Mouse (Mus musculus) heart, postnatal 36 days (tissue): ENCODE results near the gene Gm27021. TPM values are rescaled to one million over a fixed set of nuclear protein-coding genes. Genes with fewer than 3 reads are reported as not detected.
A peak's percentile ranks its signal among the peaks of the same experiment; 100 is the strongest.

Source experiments
- DNase-seq, 2 experiments: peaks; one replicate each; pipeline ENCODE4 v3.0.0; 2021 to 2022
- intact Hi-C: fragments of 180-260 bp; cut with DNase I; formaldehyde crosslinking; loops from one replicate; pipeline ENCODE4 v1.15.1; 2025
- total RNA-seq, 2 experiments: library from RNA; stranded (reverse); gene quantifications; 2 replicates each; pipeline ENCODE4 v1.2.3; 2021

Gene Gm27021
- total RNA-seq, 2 experiments from 2014 or later: 1.1 TPM; not detected in 1

DNA sequence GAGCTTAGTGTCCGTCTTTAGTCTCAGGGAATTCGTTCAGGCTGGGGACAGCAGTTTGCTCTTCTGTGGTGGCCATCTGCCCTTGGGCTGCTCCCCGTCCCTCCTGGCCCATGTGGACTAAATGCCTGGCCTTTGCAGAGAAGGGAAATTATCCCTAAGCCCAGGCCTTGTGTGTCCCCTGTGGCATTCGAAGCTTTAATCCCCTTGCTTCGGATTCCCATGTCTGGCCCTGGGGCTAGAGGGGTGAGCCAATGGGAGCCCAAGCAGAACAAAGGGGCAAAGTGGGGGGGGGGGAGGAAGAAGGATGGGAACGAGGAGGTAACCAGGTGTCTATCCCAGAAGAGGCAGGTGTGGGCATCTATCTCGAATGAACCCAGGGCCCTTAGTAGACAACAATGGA, 20.3 kb downstream of the Gm27021 start, which contains the start of gene 1190005I06Rik:
TSS of gene 1190005I06Rik (minus strand) at position 101 of the 400 bp plus-strand sequence.
- intact Hi-C loops: no loop called here

DNA sequence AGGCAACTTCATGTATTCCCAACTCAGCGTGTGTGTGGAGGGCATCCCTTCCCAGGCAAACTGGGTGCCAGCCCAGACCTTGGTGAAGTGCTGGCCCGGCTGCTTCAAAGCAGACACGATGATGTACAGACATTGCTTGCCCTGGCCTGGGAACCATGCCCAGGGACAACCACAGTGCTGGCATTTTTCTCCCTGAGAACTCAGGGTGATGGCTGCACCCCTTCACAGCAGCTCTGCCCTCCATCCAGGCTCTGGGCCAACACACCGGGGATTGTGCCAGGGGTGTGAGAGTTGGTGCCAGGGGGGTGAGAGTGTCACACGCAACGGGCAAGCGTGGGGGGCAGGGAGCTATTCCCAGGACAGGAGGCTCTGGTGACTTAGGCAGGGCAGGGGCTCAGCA, 23.2 kb downstream of the Gm27021 start:
- DNase-seq: peak; percentile 72 to 77
- intact Hi-C loops: no loop called here

More for the DNA sequence above, 20.3 kb downstream of the Gm27021 start, which contains the start of gene 1190005I06Rik:
- no peak for DNase-seq

DNA sequence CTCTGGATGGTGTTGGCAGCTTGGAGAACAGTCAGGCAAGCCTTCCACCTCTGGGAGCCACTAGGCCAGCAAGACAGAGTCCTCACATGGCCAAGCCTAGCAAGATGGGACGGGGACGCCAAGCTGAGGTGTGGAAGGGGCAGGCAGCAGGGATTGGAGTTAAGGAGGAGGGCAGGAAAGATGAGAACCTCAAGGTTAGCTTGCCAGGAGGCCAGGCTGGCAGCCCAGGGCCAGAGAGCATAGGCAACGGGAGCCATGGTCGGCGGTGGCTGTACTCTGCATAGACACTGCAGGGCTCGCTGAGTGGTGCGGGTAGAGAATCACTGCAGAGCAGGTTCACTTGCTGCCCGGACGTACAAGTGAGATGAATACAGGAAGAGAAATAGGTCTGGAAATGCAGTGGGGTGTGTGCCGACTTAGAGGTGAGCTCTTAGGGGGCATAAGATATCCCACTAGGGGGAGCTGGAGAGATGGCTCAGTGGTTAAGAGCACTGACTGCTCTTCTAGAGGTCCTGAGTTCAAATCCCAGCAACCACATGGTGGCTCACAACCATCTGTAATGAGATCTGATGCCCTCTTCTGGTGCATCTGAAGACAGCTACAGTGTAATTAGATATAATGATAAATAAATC, 25.7 kb downstream of the Gm27021 start:
- DNase-seq: no peak
- intact Hi-C loops: no loop called here

DNA sequence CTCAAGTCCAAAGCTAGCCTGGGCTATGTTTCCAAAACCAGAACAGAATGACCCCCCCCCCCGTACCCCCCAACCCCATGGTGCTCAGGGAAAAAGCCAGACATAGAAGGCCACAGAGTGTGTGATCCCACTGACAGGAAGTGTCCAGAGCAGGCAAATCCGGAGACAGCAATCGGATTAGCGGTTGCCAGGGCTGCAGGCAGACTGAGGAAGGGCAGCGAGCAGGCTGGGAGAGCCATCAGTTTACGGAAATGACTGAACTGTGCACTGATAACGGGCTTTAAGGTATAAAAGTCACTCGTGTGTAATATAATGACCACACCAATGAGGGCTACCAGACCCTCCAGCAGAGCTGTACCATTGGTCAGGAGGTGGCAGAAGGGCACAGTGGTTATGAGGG, 26.6 kb downstream of the Gm27021 start:
- no peak for DNase-seq
- intact Hi-C loops: no loop called here

DNA sequence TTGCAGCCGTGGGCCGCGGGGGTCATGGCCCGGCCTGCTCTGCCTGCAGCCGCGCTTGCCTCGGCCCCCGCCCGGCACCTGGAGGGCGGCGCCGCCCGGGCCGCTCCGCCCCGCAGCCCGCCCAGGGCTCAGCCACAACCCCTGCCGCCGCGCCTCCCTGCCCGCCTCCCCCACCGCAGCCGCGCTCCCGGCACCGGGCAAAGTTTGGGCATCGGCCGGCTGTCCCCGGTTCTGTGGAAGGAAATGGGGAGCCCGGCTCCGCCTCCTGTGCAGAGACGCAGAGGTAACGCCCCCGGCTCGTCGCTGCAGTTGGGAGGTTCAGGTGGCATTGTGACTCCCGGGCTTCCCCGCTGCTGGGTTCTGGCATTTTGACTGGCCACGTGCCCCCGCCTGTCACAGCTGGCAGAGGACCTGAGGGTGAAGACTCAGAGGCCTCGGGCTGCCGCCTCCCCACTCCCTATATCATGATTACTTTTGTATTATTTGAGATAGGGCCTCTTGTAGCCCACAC, 33.5 kb downstream of the Gm27021 start:
- intact Hi-C loops: no loop called here
- DNase-seq: peak; percentile 45 to 63

DNA sequence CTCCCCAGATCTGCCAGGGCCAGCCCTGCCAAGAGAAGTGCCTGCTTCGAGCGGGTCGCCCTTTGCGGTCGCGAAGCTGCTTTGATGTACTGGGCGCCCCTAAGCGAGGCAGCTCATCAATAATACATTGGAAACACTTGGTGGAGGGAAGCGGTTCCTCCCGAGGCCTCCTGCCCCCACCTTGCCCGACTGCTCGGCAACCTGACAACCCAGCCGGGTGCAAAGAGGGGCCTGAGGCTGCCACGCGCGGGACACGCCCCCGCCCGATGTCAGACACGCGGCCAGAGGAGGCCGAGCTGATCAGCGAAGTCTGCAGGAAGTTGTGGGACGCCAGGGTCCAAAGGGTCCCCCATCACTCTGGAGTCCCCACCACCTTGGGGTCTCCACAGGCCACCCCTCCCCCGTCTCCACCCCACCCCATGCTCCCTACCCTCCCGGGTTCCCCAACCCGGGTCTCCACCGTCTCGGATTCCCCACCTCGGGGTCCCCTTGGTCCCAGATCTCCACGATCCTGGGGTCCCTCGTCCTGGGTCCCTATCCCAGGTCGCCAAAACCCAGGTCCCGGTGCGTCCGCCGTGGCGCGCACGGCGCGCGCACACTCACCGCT, 34.1 kb downstream of the Gm27021 start:
- intact Hi-C loops: no loop called here
- DNase-seq: no peak

DNA sequence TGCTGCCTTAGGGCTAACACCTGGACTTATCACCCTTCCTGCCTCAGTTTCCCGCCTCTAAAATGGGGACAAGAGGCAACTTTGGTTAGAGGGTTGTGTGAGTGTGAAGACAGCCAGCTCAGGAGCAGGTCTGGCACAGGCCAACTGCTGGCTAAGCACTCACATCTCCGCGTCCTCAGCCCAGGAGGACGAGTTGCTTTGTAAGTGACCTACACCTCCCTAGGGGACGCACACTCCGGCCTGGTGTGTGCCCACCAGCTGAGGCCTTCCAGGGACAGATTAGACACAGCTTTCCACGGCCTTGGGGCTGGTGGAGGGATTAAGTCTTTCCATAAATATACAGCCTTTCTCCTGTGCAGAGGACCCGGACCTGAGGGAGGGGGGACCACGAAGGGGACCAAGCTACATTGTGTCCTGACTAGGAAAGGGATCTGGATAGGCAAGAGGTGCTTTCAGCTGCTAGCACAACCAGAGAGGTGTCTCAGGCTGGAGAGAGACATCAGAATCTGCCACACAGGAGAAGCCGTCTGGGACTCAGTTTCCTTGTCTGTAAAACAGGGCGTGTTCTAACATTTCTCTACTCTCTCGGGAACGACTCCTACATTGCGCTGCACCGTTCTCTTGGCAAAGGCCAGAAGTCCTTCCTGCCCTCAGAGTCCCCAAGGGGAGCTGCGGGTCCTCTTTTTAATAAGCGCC, 34.8 kb downstream of the Gm27021 start:
- intact Hi-C loops: no loop called here

DNA sequence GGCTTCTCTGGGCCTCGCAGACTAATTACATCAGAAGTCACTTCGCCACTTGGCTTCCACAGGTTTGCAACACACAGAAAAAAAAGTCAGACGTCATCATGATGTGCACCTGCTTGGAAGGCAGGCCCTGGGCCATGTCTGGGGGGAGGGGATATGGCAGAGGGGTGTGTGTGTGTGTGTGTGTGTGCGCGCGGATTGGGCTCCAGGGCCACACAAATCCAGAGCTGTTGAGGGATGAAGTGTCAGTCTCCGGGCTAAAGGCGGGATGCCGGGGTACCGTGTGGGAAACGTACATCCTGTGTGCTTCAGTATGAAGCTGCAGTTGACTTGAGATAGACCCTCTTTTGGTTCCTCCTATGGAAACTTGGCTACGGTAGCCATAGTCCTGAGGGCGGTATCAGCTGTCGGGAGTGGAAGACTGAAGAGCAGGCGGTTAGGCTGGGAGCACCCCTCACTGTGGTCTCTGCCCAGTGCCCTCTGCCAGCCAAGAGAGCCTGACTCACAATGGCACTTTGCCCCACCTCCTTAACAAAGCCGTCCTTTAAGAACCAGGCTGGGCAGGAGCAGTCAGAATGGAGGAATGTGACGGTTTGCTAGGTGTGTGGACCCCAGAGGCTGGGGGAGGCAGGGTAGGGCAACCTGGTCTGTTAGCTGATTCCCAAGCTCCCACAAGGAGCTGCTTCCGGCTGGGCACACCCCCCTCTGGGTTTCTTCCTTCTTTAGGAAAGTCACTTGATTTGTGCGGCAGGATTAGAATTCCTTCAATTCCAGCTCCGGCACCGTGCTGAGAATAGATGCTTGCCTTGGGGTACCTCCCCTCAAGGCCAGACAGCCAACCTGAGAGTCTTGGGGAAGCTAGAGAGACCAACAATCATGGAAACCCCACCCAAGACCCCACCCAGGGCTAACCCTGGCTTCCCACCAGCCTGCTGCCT, 36.2 kb downstream of the Gm27021 start:
- intact Hi-C loops: no loop called here
- DNase-seq: no peak

More for the DNA sequence above, 34.8 kb downstream of the Gm27021 start:
- DNase-seq: no peak

DNA sequence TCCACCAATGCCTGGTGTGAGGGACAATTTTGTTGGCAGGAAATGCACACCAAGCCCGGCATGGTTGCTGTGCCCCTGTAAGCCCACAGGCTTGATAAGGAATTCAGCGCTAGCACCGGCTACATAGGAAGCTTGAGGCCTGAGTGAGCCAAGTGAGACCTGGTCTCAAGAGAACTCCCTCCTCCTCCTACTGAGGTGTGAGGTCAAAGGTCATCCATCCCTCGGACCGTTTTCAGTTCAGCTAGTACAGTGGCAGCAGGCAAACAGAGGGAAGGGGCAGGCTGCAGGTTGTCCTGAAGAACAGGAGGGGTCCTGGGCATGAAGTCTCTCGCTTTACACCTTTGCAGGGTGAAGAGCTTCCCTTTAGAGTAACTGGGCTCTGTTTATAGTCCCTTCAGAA, 37.0 kb downstream of the Gm27021 start:
- intact Hi-C loops: no loop called here
- no peak for DNase-seq

DNA sequence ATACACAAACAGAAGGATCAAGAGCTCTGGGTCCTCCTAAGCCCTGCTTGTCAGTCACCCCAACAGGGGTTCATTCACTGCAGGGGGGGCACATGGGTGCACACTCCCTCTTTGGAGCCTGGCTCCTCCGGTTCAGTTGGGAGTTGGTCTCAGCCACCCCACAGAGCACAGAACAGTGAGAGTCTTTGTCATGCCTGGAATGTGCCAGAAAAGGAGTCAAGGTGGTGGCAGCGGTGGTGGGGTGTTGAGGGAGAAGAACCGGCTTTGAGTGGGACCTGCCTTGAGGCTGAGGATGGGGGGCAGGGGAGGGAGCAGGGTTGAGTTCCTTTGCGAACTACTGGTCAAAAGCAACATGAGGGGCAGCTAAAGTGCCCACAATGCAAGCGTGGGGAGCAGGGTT, 37.8 kb downstream of the Gm27021 start:
- intact Hi-C loops: no loop called here

DNA sequence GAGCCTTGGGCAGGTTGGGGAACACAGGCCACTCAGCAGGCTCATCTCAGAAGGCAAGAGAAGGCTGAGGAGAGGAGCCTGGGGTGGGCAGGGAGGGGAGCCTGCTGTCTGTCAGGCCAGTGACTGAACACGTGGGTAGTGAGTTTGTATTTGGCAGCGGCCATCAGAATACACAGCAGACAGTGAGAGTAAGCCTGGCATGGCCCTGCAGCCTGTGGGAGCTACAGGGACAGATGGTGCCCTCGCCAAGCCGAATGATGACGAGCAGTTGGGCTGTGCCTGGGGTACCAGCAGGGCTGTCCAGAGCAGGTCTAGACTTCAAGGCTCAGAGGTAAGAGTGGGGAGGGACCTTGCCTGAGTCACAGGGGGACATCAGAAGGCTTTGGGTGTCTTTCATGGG, 40.6 kb downstream of the Gm27021 start:
- intact Hi-C loops: no loop called here
- no peak for DNase-seq

More for the DNA sequence above, 37.8 kb downstream of the Gm27021 start:
- DNase-seq: no peak

DNA sequence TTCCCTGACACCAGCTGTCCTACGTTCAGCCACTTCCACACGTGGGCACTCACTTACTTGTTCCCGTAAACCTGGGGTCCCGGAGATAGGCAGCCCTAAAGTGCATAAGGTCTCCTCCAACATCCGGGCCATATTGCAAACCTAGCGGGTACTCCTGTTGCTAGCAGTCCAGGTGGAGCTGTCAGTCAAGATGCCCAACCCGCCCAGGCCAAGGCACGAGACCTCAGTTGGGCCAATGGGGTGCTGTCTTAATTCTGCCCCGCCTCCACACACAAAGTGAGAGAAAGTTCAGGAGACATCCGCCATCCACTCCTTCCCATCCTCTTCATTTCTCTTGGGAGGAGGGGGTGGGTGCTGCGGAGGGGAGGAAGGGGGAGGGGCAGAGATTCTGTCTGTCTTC, 41.4 kb downstream of the Gm27021 start:
- DNase-seq: no peak
- intact Hi-C loops: no loop called here

DNA sequence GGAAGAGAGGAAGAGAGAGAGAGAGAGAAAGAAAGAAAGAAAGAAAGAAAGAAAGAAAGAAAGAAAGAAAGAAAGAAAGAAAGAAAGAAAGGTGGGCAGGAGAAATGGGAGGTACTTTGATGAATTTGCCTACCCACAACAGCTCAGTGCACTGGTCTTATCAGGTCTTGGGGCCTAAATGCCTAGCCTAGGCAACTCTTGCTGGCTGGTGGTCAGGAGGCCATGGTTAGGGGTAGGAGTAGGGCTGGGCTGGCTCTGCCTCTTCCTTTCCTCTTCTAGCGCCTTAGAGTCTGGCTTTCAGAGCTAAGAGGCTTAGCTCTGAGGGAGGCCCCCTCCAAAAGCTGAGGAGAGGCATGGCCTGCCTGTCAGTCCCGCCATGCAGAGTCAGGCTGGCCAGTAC, 44.3 kb downstream of the Gm27021 start:
- intact Hi-C loops: no loop called here
- no peak for DNase-seq

DNA sequence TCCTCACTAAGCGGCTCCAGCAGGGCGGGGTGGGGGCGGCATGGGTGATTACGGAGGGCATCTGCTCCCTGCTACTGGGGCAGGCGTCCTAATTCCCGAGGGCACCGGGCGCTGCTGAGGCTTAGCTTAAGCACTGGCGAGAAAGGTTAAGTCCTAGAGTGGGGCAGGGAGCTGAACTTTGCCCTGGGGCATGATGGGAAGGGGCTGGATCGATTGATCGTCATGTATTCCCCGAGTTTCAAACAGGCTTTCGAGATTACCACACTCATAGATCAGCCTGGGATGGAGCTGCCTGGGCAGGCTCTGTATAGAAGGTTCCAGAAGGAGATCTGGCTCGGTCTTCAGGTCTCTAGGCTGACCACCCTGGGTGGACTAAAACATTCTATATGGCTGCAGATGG, 45.7 kb downstream of the Gm27021 start:
- no peak for DNase-seq
- intact Hi-C loops: no loop called here

DNA sequence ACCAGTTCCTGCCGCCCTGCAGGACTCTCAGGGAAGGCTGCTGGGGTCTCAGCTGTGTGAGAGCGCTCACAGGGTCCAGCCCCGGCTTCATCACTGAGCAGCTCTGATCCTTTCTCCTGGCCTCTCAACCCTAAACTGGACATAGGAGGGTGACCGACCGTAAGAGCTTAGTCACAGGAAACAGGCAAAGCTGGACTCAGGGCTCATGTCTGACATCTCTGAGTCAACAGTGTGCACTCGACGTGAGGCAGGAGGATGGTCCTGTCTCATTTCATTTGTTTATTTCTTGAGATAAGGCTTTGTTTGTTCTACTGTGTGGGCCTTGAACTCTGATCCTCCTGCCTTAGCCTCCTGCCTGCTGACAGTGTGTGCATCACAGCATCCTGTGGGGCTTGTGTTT, 47.4 kb downstream of the Gm27021 start:
- intact Hi-C loops: no loop called here
- DNase-seq: no peak

DNA sequence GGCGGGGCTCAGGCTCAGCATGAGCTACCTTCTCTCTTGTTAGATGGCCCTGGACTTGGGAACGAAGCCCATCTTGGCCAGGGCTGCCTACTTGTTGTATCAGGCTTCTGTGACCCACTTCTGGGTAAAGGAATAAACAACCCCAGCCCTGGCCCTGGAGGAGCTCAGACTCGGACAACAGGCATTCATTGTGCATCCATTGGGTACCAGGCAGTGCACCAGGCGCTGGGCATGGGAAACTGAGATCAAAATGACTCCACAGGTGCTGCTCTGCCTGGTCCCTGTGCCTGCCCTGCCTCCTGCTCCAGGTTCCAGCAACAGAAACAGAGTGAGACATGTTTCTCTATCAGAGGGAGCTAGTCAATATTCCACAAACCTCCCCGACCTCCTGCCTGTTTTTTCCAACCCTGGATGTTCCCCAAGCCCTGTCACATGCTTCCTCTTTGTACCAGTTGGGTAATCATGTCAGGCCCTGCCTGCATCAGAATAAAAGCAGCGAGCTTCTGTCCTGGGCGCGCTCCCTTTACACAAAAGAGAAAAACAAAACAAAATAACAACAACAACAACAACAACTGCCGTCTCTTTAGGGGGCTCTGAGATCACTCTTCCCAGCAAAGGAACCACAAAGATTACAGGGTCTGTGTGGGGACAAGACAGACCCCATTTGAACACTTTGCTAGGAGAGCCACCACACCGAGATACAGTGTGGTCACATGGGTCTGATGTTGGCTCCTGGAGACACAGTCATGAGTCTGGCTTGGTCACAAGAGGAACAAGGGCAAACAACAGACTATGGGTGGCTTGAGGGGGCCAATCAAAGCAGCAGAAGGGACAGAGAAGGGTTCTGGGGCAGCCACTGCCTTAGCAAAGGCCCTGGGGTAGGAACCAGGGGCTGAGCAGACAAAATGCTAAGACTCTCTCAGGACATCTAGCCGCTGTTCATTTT, 48.4 kb downstream of the Gm27021 start:
- intact Hi-C loops: no loop called here

DNA sequence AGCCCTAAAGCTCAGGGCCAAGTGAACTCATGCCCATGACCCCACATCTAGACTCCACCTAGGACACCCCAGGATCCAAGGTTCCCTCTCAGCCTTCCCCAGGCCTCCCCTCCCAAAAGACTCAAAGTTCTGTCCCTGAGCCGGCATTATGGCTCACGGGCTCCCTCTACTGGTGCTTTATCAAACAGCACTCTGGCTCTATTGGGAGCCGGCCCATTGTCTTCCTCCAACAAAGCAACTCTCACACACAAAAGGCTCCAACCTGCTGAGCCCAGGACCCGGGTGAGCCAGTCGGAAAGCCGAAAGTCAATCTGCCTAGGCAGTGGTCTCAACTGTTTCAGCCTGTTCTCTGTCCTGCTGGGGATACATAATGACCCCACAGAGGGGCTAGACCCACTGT, 49.8 kb downstream of the Gm27021 start:
- intact Hi-C loops: no loop called here

More for the DNA sequence above, 48.4 kb downstream of the Gm27021 start:
- peak; percentile 36 to 53 for DNase-seq

DNA sequence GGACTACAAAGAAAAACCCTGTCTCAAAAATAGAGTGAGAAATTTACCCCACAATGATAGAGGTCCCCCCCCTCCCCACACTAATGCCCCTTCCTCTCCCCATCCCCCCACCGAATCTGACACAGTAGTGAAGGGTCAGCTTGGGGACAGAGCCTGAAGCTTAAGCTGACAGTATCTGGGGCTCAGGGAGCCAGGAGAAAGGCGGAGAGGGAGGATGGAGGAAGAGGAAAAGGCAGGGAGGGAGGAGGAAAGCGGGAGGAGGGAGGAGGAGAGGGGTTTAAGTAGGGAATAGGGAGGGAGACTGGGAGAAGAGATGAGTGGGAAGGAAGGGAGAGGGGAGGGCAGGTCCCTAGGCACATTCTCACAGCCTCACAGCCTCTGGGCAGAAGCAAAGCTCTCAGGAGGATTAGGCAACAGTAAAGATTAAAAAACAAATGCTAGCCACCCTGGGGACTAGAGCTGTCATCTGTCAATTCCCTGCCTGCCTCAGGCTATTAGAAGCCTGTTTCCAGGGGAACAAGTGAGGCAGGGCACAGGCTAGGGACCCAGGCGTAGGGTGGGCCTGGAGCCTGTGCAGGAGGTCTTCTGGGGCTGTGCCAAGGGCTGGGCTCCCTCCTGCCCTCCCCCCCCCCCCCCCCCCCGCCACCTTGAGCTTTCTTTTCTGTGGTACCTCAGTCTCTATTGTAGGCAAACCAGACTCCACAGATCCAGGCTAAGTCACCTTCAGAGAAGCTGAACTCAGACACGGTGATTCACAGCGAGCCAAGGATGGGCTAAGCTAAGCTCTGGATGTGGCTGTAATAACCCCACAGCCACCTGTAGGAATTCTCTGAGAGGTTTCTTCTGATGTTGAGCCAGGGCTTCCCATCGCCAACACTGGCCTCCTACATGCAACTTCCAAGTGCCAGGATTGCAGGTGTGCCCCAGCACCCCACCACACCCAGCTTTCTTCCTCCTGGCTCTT, 50.9 kb downstream of the Gm27021 start:
- no peak for DNase-seq
- intact Hi-C loops: no loop called here

More for the DNA sequence above, 49.8 kb downstream of the Gm27021 start:
- peak; percentile 75 to 80 for DNase-seq
